Mouse (Mus musculus) right cerebral cortex, postnatal 36 days (tissue): Measurements from ENCODE around the gene D630003M21Rik.

ENCODE experiments used
- DNase-seq, 2 experiments: peaks; one replicate each; pipeline ENCODE4 v3.0.0; 2022; ENCODE audit warnings: low spot score in 2 of 2, mixed read lengths in 1 of 2

The D630003M21Rik gene

GRCm38 (mm10) chr2:158167496-158168205 is 61.4 kb downstream of the D630003M21Rik start:
- DNase-seq: no peak

- no peak for DNase-seq
These were observed 62.4 kb downstream of the D630003M21Rik start for GRCm38 (mm10) chr2:158166628-158167027.

GRCm38 (mm10) chr2:158165776-158166175 is 63.2 kb downstream of the D630003M21Rik start:
- no peak for DNase-seq

GRCm38 (mm10) chr2:158163034-158163433 is 66.0 kb downstream of the D630003M21Rik start:
- DNase-seq: no peak

GRCm38 (mm10) chr2:158161761-158162160 is 67.3 kb downstream of the D630003M21Rik start:
- DNase-seq: no peak

GRCm38 (mm10) chr2:158159376-158160235 is 69.4 kb downstream of the D630003M21Rik start:
- DNase-seq: no peak

- DNase-seq: no peak
These were observed 71.4 kb downstream of the D630003M21Rik start for GRCm38 (mm10) chr2:158157654-158158053.

- DNase-seq: no peak
These were observed 72.5 kb downstream of the D630003M21Rik start for GRCm38 (mm10) chr2:158156487-158156886.

- no peak for DNase-seq
These were observed 73.4 kb downstream of the D630003M21Rik start for GRCm38 (mm10) chr2:158155615-158156014.

GRCm38 (mm10) chr2:158155101-158155500 is 73.9 kb downstream of the D630003M21Rik start:
- DNase-seq: no peak

GRCm38 (mm10) chr2:158154641-158155040 is 74.4 kb downstream of the D630003M21Rik start:
- DNase-seq: no peak

GRCm38 (mm10) chr2:158153728-158154343 is 75.2 kb downstream of the D630003M21Rik start:
- no peak for DNase-seq

- DNase-seq: no peak
These were observed 76.2 kb downstream of the D630003M21Rik start for GRCm38 (mm10) chr2:158152685-158153309.

- DNase-seq: no peak
These were observed 77.9 kb downstream of the D630003M21Rik start for GRCm38 (mm10) chr2:158151077-158151476.

- DNase-seq: no peak
These were observed 82.1 kb downstream of the D630003M21Rik start for GRCm38 (mm10) chr2:158146971-158147370.

GRCm38 (mm10) chr2:158146223-158146622 is 82.8 kb downstream of the D630003M21Rik start, which contains the start of gene Tgm2:
Gene Tgm2 (minus strand): TSS chr2:158146436.
- peak; percentile 40 to 60 for DNase-seq

- DNase-seq: no peak
These were observed 83.4 kb downstream of the D630003M21Rik start for GRCm38 (mm10) chr2:158145528-158146065.

GRCm38 (mm10) chr2:158144750-158145527 is 84.1 kb downstream of the D630003M21Rik start:
- DNase-seq: no peak

- DNase-seq: no peak
These were observed 84.8 kb downstream of the D630003M21Rik start for GRCm38 (mm10) chr2:158144263-158144662.

GRCm38 (mm10) chr2:158143816-158144215 is 85.2 kb downstream of the D630003M21Rik start:
- no peak for DNase-seq

- no peak for DNase-seq
These were observed 86.0 kb downstream of the D630003M21Rik start for GRCm38 (mm10) chr2:158142981-158143380.
